Mouse (Mus musculus) right cerebral cortex, postnatal 36 days (tissue): ENCODE measurements around the gene Srp54c.

Experiments used
- DNase-seq, 2 experiments: peaks; one replicate each; pipeline ENCODE4 v3.0.0; 2022; ENCODE audit warnings: low spot score in 2 of 2, mixed read lengths in 1 of 2

Srp54c gene

GRCm38 (mm10) chr12:55311841-55312240, 81.9 kb downstream of the Srp54c start:
- DNase-seq: no peak
